Mouse (Mus musculus) E14TG2a.4 (cell line): ENCODE measurements around the gene Cox11.

ENCODE experiments used
- CTCF ChIP-seq: conservative IDR thresholded peaks from 2 replicates; pipeline ENCODE4 v1.5.1; 2014; ENCODE audit warnings: low read length
- NANOG ChIP-seq: IDR thresholded peaks from 2 replicates; pipeline ENCODE4 v1.6.1; 2014; ENCODE audit warnings: borderline replicate concordance, low read length, mixed read lengths
- POU5F1 ChIP-seq: IDR thresholded peaks from 2 replicates; pipeline ENCODE4 v1.6.1; 2014; ENCODE audit warnings: low read length, borderline replicate concordance

DNA sequence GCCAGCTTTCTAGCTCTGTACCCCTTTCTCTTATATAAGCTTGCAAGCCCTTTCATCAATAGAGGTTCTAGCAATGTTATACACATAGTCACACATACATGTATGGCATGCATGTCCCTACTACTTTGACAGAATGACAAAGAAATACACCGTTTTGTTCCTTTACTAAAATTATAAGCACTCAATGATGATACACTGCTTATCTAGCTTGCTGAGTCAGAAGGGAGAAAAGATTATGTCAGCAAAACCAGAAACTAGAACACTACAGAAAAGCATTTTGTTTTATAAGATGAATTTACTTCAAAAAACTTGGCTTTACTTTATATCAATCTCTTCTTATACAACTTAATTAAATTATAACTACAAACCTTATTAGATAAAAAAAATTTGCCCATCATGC is 12.8 kb upstream of the Cox11 start:
- TF ChIP-seq CTCF (no peak), NANOG (no peak), POU5F1 (no peak)
